Mouse (Mus musculus): ENCODE measurements around the gene Rbp7. TPM values are rescaled to one million over a fixed set of nuclear protein-coding genes. Genes with fewer than 3 reads are reported as not detected.

The Rbp7 gene
- total and polyA plus RNA-seq, 2 experiments from 2014 or later, result not detected

GRCm38 (mm10) chr4:149404640-149405465, 49.9 kb downstream of the Rbp7 start:
- no peak for ATAC-seq

GRCm38 (mm10) chr4:149403037-149403436, 51.7 kb downstream of the Rbp7 start:
- Histone ChIP-seq H3K27ac (no peak overlapping the region), H3K9ac (replicated peaks; ENCODE audit: low read length) (no peak overlapping the region), H3K4me3 (ENCODE audit: low read length) (no peak overlapping the region), H3K4me1 (ENCODE audit: insufficient read depth, low read length) (0 out of 2 replicates have a peak, but pooled peaks cover 3% of the 10 kb centered on the region), H3K36me3 (ENCODE audit: insufficient read depth, low read length) (no peaks in the 10 kb centered on the region), H3K9me3 (ENCODE audit: low read length) (no peaks in the 10 kb centered on the region), H3K4me2 (ENCODE audit: low read depth, low read length) (no peak overlapping the region), H3K27me3 (ENCODE audit: insufficient read depth, low read length) (no peaks in the 10 kb centered on the region)
- ATAC-seq (no peak), DNase-seq (ENCODE audit: low spot score) (no peak)
- 64% methylated on average over 6 of the region's 6 CpGs for WGBS
- no peak for TF ChIP-seq CTCF (IDR thresholded peaks at IDR 0.05; ENCODE audit: low read depth)

More at GRCm38 (mm10) chr4:149404640-149405465, 49.9 kb downstream of the Rbp7 start:
- Histone ChIP-seq H3K4me1 (ENCODE audit: insufficient read depth, low read length) (0 out of 2 replicates have a peak, but pooled peaks cover 3% of the 10 kb centered on the region), H3K36me3 (ENCODE audit: insufficient read depth, low read length) (no peaks in the 10 kb centered on the region), H3K4me2 (ENCODE audit: low read depth, low read length) (no peak overlapping the region), H3K27ac (no peak overlapping the region), H3K4me3 (ENCODE audit: low read length) (no peak overlapping the region), H3K9me3 (ENCODE audit: low read length) (no peaks in the 10 kb centered on the region), H3K9ac (replicated peaks; ENCODE audit: low read length) (no peak overlapping the region), H3K27me3 (ENCODE audit: insufficient read depth, low read length) (no peaks in the 10 kb centered on the region)
- TF ChIP-seq CTCF (IDR thresholded peaks at IDR 0.05; ENCODE audit: low read depth), result no peak
- DNase-seq (ENCODE audit: low spot score), result peak; percentile 47
- 42% methylated on average over 19 of the region's 19 CpGs for WGBS

- Histone ChIP-seq H3K4me1 (ENCODE audit: insufficient read depth, low read length) (0 out of 2 replicates have a peak, but pooled peaks cover 3% of the 10 kb centered on the region), H3K27me3 (ENCODE audit: insufficient read depth, low read length) (no peaks in the 10 kb centered on the region), H3K9me3 (ENCODE audit: low read length) (no peaks in the 10 kb centered on the region), H3K4me3 (ENCODE audit: low read length) (no peak overlapping the region), H3K4me2 (ENCODE audit: low read depth, low read length) (no peak overlapping the region), H3K36me3 (ENCODE audit: insufficient read depth, low read length) (no peaks in the 10 kb centered on the region), H3K9ac (replicated peaks; ENCODE audit: low read length) (no peak overlapping the region), H3K27ac (no peak overlapping the region)
- no peak for TF ChIP-seq CTCF (IDR thresholded peaks at IDR 0.05; ENCODE audit: low read depth)
- WGBS, result 72% methylated on average over 8 of the region's 8 CpGs
- ATAC-seq, result no peak
- DNase-seq (ENCODE audit: low spot score), result no peak
These were observed 53.2 kb downstream of the Rbp7 start for GRCm38 (mm10) chr4:149401591-149401982.

- Histone ChIP-seq H3K4me1 (ENCODE audit: insufficient read depth, low read length) (0 out of 2 replicates have a peak, but pooled peaks cover 3% of the 10 kb centered on the region), H3K36me3 (ENCODE audit: insufficient read depth, low read length) (no peaks in the 10 kb centered on the region), H3K9ac (replicated peaks; ENCODE audit: low read length) (no peak overlapping the region), H3K4me3 (ENCODE audit: low read length) (no peak overlapping the region), H3K9me3 (ENCODE audit: low read length) (no peaks in the 10 kb centered on the region), H3K4me2 (ENCODE audit: low read depth, low read length) (no peak overlapping the region), H3K27me3 (ENCODE audit: insufficient read depth, low read length) (no peaks in the 10 kb centered on the region), H3K27ac (no peak overlapping the region)
- WGBS, result 82% methylated on average over 12 of the region's 12 CpGs
- ATAC-seq (no peak), DNase-seq (ENCODE audit: low spot score) (no peak)
- TF ChIP-seq CTCF (IDR thresholded peaks at IDR 0.05; ENCODE audit: low read depth), result no peak
These were observed 53.7 kb downstream of the Rbp7 start for GRCm38 (mm10) chr4:149400878-149401590.

Other genes with a start within 250 kb of the Rbp7 start
- gene Kif1b, start 147.3 kb downstream of the Rbp7 start, total RNA-seq (2014; rRNA removed), result 322 and 420 TPM in 2 replicates
- gene Kif1b, start 147.3 kb downstream of the Rbp7 start, polyA plus RNA-seq (2015; fragmentation: Nextera tagmentation; extraction: Ambion mirVana), result 210 and 213 TPM in 2 replicates
- gene Ube4b, start 28.2 kb downstream of the Rbp7 start, total RNA-seq (2014; rRNA removed), result 81.6 and 117 TPM in 2 replicates
- 44.3 and 48.1 TPM in 2 replicates for gene Ube4b, start 28.2 kb downstream of the Rbp7 start, polyA plus RNA-seq (2015; fragmentation: Nextera tagmentation; extraction: Ambion mirVana)
- gene Tmem274, start 22.4 kb upstream of the Rbp7 start, total RNA-seq (2014; rRNA removed), result not detected in 2 replicates
- not detected in 2 replicates for gene Tmem274, start 22.4 kb upstream of the Rbp7 start, polyA plus RNA-seq (2015; fragmentation: Nextera tagmentation; extraction: Ambion mirVana)
- gene Nmnat1, start 30.2 kb upstream of the Rbp7 start, total RNA-seq (2014; rRNA removed), result 8.4 and 9.9 TPM in 2 replicates
- 7.1 and 7.8 TPM in 2 replicates for gene Nmnat1, start 30.2 kb upstream of the Rbp7 start, polyA plus RNA-seq (2015; fragmentation: Nextera tagmentation; extraction: Ambion mirVana)
- 32.2 and 33.5 TPM in 2 replicates for gene Lzic, start 30.3 kb upstream of the Rbp7 start, total RNA-seq (2014; rRNA removed)
- 33.5 and 34.8 TPM in 2 replicates for gene Lzic, start 30.3 kb upstream of the Rbp7 start, polyA plus RNA-seq (2015; fragmentation: Nextera tagmentation; extraction: Ambion mirVana)
- gene Ctnnbip1, start 63.3 kb upstream of the Rbp7 start, total RNA-seq (2014; rRNA removed), result 94.1 and 112 TPM in 2 replicates
- 105 and 109 TPM in 2 replicates for gene Ctnnbip1, start 63.3 kb upstream of the Rbp7 start, polyA plus RNA-seq (2015; fragmentation: Nextera tagmentation; extraction: Ambion mirVana)
- gene Clstn1, start 131.5 kb upstream of the Rbp7 start, total RNA-seq (2014; rRNA removed), result 590 and 603 TPM in 2 replicates
- gene Clstn1, start 131.5 kb upstream of the Rbp7 start, polyA plus RNA-seq (2015; fragmentation: Nextera tagmentation; extraction: Ambion mirVana), result 193 and 206 TPM in 2 replicates
- gene Pik3cd, start 247.6 kb upstream of the Rbp7 start, total RNA-seq (2014; rRNA removed), result 17.4 and 20.8 TPM in 2 replicates
- gene Pik3cd, start 247.6 kb upstream of the Rbp7 start, polyA plus RNA-seq (2015; fragmentation: Nextera tagmentation; extraction: Ambion mirVana), result 9.2 and 10.1 TPM in 2 replicates